Mouse (Mus musculus) bone marrow, adult 2 months (tissue): ENCODE data around the gene D6Ertd527e.

ENCODE experiments used
- CTCF ChIP-seq: fragments of 200-500 bp; IDR thresholded peaks from 2 replicates; pipeline ENCODE4 v1.5.1; 2011; ENCODE audit warnings: low read length, control low read depth; ENCODE audit not compliant: control insufficient read depth, insufficient read depth
- POLR2A ChIP-seq: fragments of 200-500 bp; IDR thresholded peaks from 2 replicates; pipeline ENCODE4 v1.6.1; 2011; ENCODE audit warnings: low read depth, mild to moderate bottlenecking, control low read depth, low read length, borderline replicate concordance; ENCODE audit not compliant: control insufficient read depth

DNA sequence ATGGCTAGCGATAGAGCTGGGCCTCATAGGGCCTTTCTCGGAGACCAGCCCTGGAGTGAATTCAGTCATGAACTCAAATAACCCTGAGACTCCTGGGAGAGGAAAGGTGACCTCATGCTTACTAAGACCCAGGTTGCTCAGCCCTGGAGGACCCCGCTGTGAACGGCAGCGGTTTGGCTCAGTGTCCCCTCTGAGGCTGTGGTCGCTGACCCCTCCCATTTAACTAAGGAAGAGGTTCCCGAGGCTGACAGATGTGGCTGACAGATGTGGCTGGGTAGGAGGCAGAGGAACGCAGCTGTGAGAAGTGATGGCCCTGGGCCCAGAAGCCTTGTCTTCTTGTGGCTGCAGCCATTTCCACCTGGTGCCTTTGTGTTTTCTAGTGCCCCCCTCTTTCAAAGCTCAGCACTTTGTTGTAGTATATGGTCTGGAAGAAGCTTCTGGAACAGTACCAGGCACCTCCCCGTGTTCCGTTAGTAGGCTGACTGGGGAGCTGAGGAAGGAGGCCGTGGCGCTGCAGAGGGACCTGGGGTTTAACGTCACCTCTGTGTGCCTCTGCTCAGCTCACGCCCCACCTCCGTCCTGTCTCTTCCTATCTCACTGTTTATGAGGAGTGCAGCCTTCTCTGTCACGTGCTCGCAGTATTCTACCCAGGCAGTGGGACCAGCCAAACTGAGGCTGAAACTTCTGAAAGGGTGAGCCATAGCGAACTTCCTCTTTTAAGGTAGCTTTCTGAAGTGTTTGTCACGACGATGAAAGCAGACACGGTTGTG, 48.1 kb downstream of the D6Ertd527e start:
- TF ChIP-seq CTCF (no peak), POLR2A (peak; percentile 77; the same call in 1 of the 2 replicates)
